Mouse (Mus musculus): ENCODE measurements around the gene Orm1.

GRCm38 (mm10) chr4:63298191-63298590 is 46.2 kb upstream of the Orm1 start:
- no peak for TF ChIP-seq POLR2A (IDR thresholded peaks at IDR 0.05; ENCODE audit: borderline replicate concordance, extremely low read depth, low read depth, low read length)
- no peak for TF ChIP-seq CTCF (IDR thresholded peaks at IDR 0.05; ENCODE audit: insufficient read depth, low read length)

All from lung, adult 2 months (tissue).